Mouse (Mus musculus): Measurements from ENCODE around the gene Efemp1.

The Efemp1 gene

GRCm38 (mm10) chr11:28853102-28853800 lies at the start of gene Efemp1:
Gene Efemp1 (plus strand): TSS chr11:28853204.
- peak; percentile 8 for DNase-seq

- no peak for DNase-seq
Observed at GRCm38 (mm10) chr11:28808685-28809084, 44.3 kb upstream of the Efemp1 start.

GRCm38 (mm10) chr11:28811874-28812273 lies 41.1 kb upstream of the Efemp1 start:
- DNase-seq: no peak

- no peak for DNase-seq
Observed at GRCm38 (mm10) chr11:28812564-28812963, 40.4 kb upstream of the Efemp1 start.

GRCm38 (mm10) chr11:28817405-28817804 lies 35.6 kb upstream of the Efemp1 start:
- no peak for DNase-seq

GRCm38 (mm10) chr11:28826950-28827349 lies 26.1 kb upstream of the Efemp1 start:
- DNase-seq: no peak

DNA sequence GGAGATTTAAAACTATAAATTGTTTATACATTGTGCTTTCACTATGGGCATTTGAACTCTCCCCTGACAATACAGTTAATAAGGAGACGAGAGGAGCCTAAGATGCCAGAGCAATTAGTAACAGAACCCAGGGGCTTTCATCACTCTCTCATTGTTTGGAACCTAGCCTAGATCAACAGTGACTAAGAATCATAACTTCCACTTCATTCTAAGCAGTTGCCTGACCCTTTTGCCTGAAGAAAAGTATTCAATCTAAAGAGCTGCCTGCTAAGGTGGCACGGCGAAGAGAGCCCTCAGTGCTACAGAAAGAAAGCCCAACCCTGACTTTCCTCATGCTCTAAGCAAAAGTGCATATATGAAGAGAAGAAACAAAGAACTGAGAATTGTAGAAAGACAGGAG lies 19.2 kb upstream of the Efemp1 start:
- no peak for DNase-seq

GRCm38 (mm10) chr11:28835141-28835540 lies 17.9 kb upstream of the Efemp1 start:
- no peak for DNase-seq

- DNase-seq: no peak
Observed at GRCm38 (mm10) chr11:28849841-28850240, 3.2 kb upstream of the Efemp1 start.

- DNase-seq: no peak
Observed at GRCm38 (mm10) chr11:28851645-28852044, 1.4 kb upstream of the Efemp1 start.

GRCm38 (mm10) chr11:28852361-28852919 lies 564 bp upstream of the Efemp1 start:
- no peak for DNase-seq

- DNase-seq: no peak
Observed at GRCm38 (mm10) chr11:28859125-28859524, 6.1 kb downstream of the Efemp1 start.

- DNase-seq: no peak
Observed at GRCm38 (mm10) chr11:28869129-28869528, 16.1 kb downstream of the Efemp1 start.

DNA sequence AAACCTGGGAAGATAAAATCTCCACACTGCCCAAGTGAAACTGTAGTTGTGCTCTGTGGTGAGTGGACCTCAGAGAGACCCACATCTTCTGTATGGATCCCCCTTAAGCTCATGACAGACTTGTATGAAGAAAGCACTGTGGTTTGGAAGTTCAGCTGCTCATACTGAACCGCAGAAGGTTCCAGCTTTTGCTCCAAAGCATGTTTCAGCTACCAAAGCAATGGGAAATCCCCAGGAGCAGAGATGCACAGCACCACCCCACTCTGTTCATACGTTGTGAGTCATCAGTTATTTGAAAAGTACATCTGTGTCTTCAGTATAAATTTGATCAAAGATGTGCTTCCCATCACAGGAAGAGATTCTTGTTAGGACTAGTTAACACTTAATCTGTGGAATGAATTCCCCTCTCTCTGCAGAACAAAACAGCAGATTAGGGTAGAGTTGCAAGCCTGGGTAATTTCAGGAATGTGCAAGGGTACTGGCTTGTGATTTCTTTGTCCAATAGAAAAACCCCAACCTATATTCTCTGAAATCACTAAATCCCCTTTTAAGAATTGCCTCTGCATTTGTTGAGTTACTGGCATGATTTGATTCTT lies 28.5 kb downstream of the Efemp1 start:
- DNase-seq: no peak

DNA sequence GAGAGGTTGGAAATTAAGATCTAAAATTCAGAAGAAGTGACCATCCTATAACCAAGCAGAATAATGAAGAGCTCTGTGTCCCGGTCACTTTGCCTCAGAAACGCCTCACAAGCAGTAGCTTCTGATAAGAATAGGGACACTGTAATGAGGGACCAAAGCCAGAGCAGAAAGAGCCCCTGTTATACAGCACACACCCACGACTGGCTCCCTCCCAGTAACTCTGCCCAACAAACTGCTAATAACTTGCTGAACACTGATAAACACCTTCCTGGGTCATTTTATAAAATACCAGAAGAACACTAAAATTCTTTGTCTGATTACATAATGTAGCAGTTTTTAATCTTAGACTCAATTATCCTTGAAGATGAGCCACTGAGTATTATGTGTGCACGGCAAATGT lies 30.1 kb downstream of the Efemp1 start:
- DNase-seq: no peak

- DNase-seq: no peak
Observed at GRCm38 (mm10) chr11:28889538-28889937, 36.5 kb downstream of the Efemp1 start.

- DNase-seq: no peak
Observed at GRCm38 (mm10) chr11:28891515-28891914, 38.5 kb downstream of the Efemp1 start.

DNA sequence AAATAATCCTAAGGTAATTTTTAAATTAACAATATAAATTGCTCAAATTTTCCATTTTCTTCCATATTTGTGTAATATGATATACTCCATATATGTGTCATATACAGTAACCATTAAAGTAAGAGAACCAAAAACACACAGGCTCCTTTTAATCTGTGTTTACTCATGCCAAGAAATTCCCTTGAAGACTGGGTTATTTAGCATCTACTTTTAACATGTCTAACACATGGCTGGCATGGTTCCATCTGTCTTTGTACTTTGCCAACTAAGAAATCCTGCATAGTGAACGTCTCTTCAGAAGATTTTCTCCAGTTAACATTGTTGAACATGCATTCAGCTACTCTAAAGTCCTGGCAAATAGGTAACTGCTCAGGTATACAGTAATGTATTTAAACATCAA lies 46.4 kb downstream of the Efemp1 start:
- no peak for DNase-seq

GRCm38 (mm10) chr11:28904596-28904995 lies 51.6 kb downstream of the Efemp1 start:
- no peak for DNase-seq

- peak; percentile 6 for DNase-seq
Observed at GRCm38 (mm10) chr11:28906288-28906687, 53.3 kb downstream of the Efemp1 start.

DNA sequence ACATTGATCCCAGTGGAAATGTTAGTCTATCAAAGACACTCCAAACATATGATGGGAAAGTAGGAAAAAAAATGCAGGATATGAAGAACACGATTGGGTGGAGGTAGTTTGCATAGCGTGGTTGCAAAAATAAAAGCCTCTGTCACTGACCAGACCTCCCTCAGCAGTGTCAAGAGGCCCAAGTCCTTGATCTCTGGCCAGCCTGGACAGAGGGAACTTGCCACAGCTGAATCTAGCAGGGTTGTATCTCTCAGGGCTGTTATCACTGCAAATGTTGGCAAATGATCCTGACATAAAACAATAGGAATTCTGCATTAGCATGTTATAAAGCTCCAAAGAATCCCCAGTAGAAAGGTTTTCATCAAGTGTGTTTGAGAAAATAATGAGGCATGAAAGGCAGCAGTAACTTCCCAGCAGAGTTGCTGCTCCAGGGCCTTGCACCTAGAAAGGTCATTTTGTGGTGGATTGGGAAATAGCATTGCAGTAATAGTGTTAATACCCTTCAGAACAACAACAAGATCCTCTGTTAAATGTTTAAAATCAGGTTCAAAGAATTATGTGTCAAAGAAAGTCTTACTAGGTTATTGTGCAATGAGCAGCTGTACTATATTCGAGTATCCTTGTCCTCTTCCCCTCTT lies 56.0 kb downstream of the Efemp1 start:
- DNase-seq: no peak

GRCm38 (mm10) chr11:28912469-28913138 lies 59.6 kb downstream of the Efemp1 start:
- DNase-seq: no peak

DNA sequence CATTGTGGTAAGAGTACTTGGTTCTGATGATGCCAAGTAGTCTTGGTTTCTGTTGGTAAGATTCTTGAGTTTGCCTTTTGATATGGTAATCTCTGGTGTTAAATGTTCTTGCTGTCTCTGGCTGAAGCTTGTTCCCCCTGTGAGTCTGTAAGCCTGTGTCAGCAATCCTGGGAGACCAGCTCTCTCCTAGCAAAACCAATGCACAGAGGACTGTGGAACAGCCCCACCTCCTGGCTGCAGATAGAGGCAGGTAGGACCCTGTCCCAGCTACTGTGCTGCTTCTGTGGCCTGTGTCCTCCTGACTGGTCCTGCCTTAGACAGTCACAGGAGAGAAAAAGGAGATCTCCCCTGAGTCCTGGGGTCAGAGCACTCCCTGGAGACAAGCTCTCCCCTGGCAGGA lies 81.4 kb downstream of the Efemp1 start:
- peak; percentile 3 for DNase-seq

All from layer of hippocampus, adult 9-11 months (tissue).